8 mouse cellular contexts compared by ENCODE assay signal in the genomic region with DNA sequence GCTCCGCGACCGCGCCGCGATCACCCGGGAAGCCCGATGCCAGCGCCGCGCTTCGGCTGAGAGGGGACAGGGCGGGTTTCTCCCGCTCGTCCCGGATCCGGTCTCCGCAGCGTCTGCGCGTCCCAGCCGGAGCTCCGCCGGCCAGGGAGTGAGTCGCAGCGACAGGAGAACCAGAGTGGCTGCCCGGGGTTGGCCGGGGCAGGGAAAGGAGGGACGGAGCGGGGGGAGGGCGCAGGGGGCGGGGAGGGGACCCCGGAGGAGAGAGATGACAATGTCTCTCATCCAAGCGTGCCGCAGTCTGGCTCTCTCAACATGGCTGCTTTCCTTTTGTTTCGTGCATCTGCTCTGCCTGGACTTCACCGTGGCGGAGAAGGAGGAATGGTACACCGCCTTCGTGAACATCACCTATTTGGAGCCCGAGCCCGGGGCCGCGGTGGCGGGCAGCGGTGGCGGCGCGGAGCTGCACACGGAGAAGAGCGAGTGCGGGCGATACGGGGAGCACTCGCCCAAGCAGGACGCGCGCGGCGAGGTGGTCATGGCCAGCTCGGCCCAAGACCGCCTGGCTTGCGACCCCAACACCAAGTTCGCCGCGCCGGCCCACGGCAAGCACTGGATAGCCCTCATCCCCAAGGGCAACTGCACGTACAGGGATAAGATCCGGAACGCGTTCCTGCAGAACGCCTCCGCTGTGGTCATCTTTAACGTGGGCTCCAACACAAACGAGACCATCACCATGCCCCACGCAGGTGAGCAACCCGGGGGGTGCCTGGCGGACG. TPM values are rescaled to one million over a fixed set of nuclear protein-coding genes. Genes with fewer than 3 reads are reported as not detected.
DNase-seq lines count a peak whose midpoint lies in the region; ATAC-seq lines count a peak whose summit lies in the region.

No protein-coding gene starts in this region.

- no peaks in the 10 kb centered on the region for H3K27me3 ChIP-seq in embryonic facial prominence, embryonic 11.5 days (ENCODE audit: control insufficient read depth, insufficient read depth, low read length)
- peaks cover 8% of the 10 kb centered on the region; the same call in 1 of the 2 replicates for H3K27me3 ChIP-seq in heart, embryonic 10.5 days (ENCODE audit: insufficient read depth, poor library complexity, severe bottlenecking)
- H3K27me3 ChIP-seq in liver, embryonic 13.5 days: peaks cover 39% of the 10 kb centered on the region
- no peaks in the 10 kb centered on the region for H3K27me3 ChIP-seq in neural tube, embryonic 12.5 days (replicated peaks)

- peak overlapping the region; percentile 60 for H3K4me3 ChIP-seq in embryonic facial prominence, embryonic 11.5 days (ENCODE audit: low read depth, low read length)
- peak overlapping the region; percentile 87 for H3K4me3 ChIP-seq in heart, embryonic 10.5 days
- H3K4me3 ChIP-seq in liver, embryonic 13.5 days (replicated peaks): peak overlapping the region; percentile 61
- H3K4me3 ChIP-seq in neural tube, embryonic 12.5 days: peak overlapping the region; percentile 76

- H3K9ac ChIP-seq in embryonic facial prominence, embryonic 11.5 days (replicated peaks; ENCODE audit: low read length): peak overlapping the region; percentile 91
- H3K9ac ChIP-seq in liver, embryonic 13.5 days: peak overlapping the region; percentile 36
- H3K9ac ChIP-seq in neural tube, embryonic 12.5 days: peak overlapping the region; percentile 84

- no peaks in the 10 kb centered on the region for H3K36me3 ChIP-seq in embryonic facial prominence, embryonic 11.5 days (replicated peaks; ENCODE audit: control insufficient read depth, insufficient read depth, low read depth, low read length)
- no peaks in the 10 kb centered on the region for H3K36me3 ChIP-seq in heart, embryonic 10.5 days
- H3K36me3 ChIP-seq in liver, embryonic 13.5 days: no peaks in the 10 kb centered on the region
- no peaks in the 10 kb centered on the region for H3K36me3 ChIP-seq in neural tube, embryonic 12.5 days

- peak; percentile 29 to 43 for DNase-seq in lung, adult 18-20 months
- no peak for DNase-seq in lung, postnatal 25 days (ENCODE audit: low spot score)
- peak; percentile 56 for DNase-seq in embryonic facial prominence, embryonic 11.5 days (ENCODE audit: low spot score)
- peak; percentile 78 for DNase-seq in heart, embryonic 10.5 days (ENCODE audit: low spot score)
- peak; percentile 76 for DNase-seq in kidney, postnatal 10 days
- DNase-seq in liver, embryonic 13.5 days: no peak
- DNase-seq in thymus, adult 18-20 months: peak; percentile 5 to 20

- WGBS in embryonic facial prominence, embryonic 11.5 days: under 1% methylated on average over 80 of the region's 80 CpGs
- under 1% methylated on average over 78 of the region's 80 CpGs for WGBS in heart, embryonic 10.5 days
- under 1% methylated on average over 80 of the region's 80 CpGs for WGBS in liver, embryonic 13.5 days (ENCODE audit: insufficient replicate concordance)
- under 1% methylated on average over 79 of the region's 80 CpGs for WGBS in neural tube, embryonic 12.5 days

- peak overlapping the region; percentile 77 for H3K4me2 ChIP-seq in embryonic facial prominence, embryonic 11.5 days (ENCODE audit: low read depth, low read length)
- H3K4me2 ChIP-seq in liver, embryonic 13.5 days: peak overlapping the region; percentile 81
- H3K4me2 ChIP-seq in neural tube, embryonic 12.5 days (replicated peaks): peak overlapping the region; percentile 82

- peak overlapping the region; percentile 56; the same call in 1 of the 2 replicates for H3K27ac ChIP-seq in embryonic facial prominence, embryonic 11.5 days (replicated peaks; ENCODE audit: low read depth, low read length)
- H3K27ac ChIP-seq in heart, embryonic 10.5 days: peak overlapping the region; percentile 91
- H3K27ac ChIP-seq in liver, embryonic 13.5 days: no peak overlapping the region
- no peak overlapping the region for H3K27ac ChIP-seq in neural tube, embryonic 12.5 days

- no peaks in the 10 kb centered on the region for H3K9me3 ChIP-seq in embryonic facial prominence, embryonic 11.5 days (replicated peaks; ENCODE audit: control insufficient read depth, low read length)
- H3K9me3 ChIP-seq in heart, embryonic 10.5 days: no peaks in the 10 kb centered on the region
- no peaks in the 10 kb centered on the region for H3K9me3 ChIP-seq in liver, embryonic 13.5 days (replicated peaks)
- H3K9me3 ChIP-seq in neural tube, embryonic 12.5 days: no peaks in the 10 kb centered on the region

- H3K4me1 ChIP-seq in embryonic facial prominence, embryonic 11.5 days (ENCODE audit: control insufficient read depth, insufficient read depth, low read length): no peaks in the 10 kb centered on the region
- H3K4me1 ChIP-seq in heart, embryonic 10.5 days: peaks cover 10% of the 10 kb centered on the region; the same call in 1 of the 2 replicates
- H3K4me1 ChIP-seq in liver, embryonic 13.5 days (replicated peaks): peaks cover 9% of the 10 kb centered on the region
- peaks cover 14% of the 10 kb centered on the region for H3K4me1 ChIP-seq in neural tube, embryonic 12.5 days

- peak; percentile 68 for ATAC-seq in embryonic facial prominence, embryonic 11.5 days (replicated peaks; ENCODE audit: insufficient number of reproducible peaks, low FRiP score, low TSS enrichment, low read depth)
- peak; percentile 41 for ATAC-seq in liver, embryonic 13.5 days (ENCODE audit: low read depth)
- peak; percentile 85 for ATAC-seq in neural tube, embryonic 12.5 days (ENCODE audit: low FRiP score, low read depth)

RNA-seq across cellular contexts. Expression of gene Rnf150, which starts 0.8 kb away (rescaled TPM):
- polyA plus RNA-seq in embryonic facial prominence, embryonic 11.5 days (2014; fragmentation: Nextera tagmentation; extraction: Ambion mirVana): 1.8 and 2.0 TPM in 2 replicates
- polyA plus RNA-seq in heart, embryonic 10.5 days (2016; fragmentation: Nextera tagmentation; extraction: Ambion mirVana): 0.41 and 0.80 TPM in 2 replicates
- 0.10 and 0.14 TPM in 2 replicates for polyA plus RNA-seq in liver, embryonic 13.5 days (2015; fragmentation: Nextera tagmentation; extraction: Ambion mirVana)
- 2.5 and 2.8 TPM in 2 replicates for polyA plus RNA-seq in neural tube, embryonic 12.5 days (2016; fragmentation: Nextera tagmentation; extraction: Ambion mirVana)

Comparison
In these comparisons a context has a peak if more than half of its experiments do, and no peak if none do; other contexts are left out.
1. DNase-seq: peak in lung, adult 18-20 months (2 of 2), embryonic facial prominence, embryonic 11.5 days (single experiment), heart, embryonic 10.5 days (single experiment), kidney, postnatal 10 days (single experiment) and thymus, adult 18-20 months (2 of 2); none in lung, postnatal 25 days (single experiment) and liver, embryonic 13.5 days (single experiment).
2. H3K27ac ChIP-seq: peak in embryonic facial prominence, embryonic 11.5 days (single experiment) and heart, embryonic 10.5 days (single experiment); none in liver, embryonic 13.5 days (single experiment) and neural tube, embryonic 12.5 days (single experiment).
3. H3K9ac ChIP-seq: peak in every context shown above with its lines; median percentile 91 in embryonic facial prominence, embryonic 11.5 days; 84 in neural tube, embryonic 12.5 days; 36 in liver, embryonic 13.5 days.
4. Peak in every context shown above with its lines, with median percentiles within 50 percentile points of each other: ATAC-seq, H3K4me2 ChIP-seq and H3K4me3 ChIP-seq.